Mouse (Mus musculus) right cerebral cortex, postnatal 4 days (tissue): ENCODE data around the gene Mllt3.

Experiments
- DNase-seq: peaks from one replicate; pipeline ENCODE4 v3.0.0-alpha.2; 2022

The Mllt3 gene

DNA sequence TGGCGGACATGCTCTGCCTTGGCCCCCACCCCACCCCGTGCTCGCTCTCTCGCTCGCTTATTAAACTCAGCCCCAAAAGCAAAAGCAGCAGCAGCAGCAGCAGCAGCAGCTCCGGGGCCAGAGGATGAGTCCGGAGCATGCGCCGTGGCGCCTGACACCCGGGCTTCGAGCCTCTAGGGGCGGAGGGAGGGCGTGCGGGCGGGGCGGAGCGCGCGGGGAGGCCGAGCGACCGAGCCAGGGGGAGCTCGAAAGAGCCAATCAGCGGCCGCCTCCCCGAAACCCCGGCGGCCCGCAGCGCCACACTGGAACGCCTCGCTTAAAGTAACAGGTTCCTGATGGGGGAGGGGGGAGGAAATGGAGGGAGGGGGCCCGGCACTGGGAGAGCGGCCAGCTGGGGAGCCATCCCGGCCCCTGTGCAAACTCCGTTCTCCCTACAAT lies at the start of gene Mllt3:
Gene Mllt3, minus strand, starts transcription at position 149 of the 438 bp plus-strand sequence.
- peak; percentile 94 for DNase-seq

DNA sequence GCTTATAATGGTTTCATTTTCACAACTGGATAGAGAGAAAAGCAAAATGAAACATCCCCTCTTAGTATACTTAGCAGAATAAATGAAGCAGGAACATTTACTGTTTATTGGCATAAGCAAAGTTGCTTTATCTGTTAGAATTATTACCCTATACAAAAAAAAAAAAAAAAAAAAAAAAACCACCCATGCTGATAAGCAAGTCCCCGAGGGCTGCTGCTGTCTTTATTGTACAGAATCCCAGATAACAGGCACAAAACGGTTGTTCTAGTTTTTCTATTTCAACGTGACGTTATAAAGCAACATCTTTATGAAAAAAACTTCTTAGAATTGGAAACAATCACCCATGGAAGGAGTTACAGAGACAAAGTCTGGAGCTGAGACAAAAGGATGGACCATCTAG lies 49.2 kb upstream of the Mllt3 start:
- no peak for DNase-seq

DNA sequence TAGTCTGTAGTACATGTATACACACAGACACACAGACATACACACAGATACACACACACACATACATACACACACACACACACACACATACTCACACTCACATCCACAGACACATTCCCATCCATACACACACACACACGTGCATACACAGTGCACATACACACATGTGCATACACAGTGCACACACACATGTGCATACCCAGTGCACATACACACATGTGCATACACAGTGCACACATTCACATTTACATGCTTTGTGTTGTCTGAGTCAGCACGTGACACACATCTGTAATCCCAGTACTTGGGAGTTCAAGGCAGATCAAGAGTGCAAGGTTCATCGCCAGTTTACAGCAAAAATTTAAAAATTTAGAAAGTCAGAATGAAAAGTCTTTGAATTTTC lies 48.7 kb upstream of the Mllt3 start:
- DNase-seq: no peak

DNA sequence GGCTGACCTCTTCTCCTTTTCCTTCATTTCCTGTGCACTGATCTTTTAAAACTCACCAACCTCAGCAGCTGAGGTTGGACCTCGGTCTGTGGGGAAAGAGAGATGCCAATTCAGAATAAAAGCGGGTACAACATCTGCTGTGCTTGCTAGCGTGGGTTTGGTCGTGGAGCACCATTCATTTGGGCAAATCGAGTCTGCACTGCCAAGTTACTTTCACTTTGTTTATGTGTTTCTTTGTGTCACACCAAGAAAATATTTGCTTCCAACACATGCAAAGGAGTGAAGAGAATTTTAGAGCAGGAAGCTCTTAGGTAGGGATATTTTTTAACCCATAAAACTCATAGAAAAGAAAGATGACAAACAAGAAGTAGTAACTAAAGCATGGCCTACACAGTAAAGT lies 48.3 kb upstream of the Mllt3 start:
- DNase-seq: no peak

DNA sequence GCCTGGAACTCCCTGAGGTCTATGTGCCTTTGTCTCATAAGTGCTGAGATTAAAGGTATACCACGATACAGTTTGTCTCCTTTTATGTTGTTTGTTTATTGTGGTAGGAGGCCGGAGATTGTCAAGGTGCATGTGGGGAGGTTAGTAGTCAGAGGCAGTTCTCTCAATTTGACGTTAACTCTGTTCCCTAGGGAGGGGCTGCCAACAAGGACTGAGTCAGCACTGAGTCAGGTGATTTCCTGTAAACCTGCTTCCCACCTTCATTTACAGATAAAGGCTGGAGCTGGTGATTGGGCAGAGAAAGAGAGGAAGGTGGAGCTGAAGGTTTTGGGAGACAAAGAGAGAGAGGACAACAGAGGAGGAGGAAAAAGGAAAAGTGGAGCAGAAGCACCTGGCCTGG lies 45.8 kb upstream of the Mllt3 start:
- DNase-seq: no peak

GRCm38 (mm10) chr4:88075388-88075787 lies 42.2 kb upstream of the Mllt3 start:
- DNase-seq: no peak

DNA sequence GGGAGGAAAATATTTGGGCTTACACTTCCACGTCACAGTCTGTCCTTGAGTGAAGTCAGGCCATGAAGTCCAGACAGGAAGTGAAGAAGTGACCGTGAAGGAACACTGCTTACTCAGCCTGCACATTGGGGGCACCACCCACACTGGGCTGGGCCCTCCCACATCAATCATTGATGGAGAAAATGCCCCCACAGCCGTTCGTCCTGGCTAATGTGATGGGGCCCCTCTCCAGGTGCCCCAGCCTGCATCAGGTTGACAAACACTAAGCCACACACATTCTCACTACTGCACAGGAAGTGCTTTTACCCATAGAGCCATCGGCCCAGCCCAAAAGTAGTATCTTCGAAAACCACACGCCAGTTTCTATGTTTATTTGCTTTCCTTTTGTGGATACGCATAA lies 13.1 kb upstream of the Mllt3 start:
- no peak for DNase-seq

DNA sequence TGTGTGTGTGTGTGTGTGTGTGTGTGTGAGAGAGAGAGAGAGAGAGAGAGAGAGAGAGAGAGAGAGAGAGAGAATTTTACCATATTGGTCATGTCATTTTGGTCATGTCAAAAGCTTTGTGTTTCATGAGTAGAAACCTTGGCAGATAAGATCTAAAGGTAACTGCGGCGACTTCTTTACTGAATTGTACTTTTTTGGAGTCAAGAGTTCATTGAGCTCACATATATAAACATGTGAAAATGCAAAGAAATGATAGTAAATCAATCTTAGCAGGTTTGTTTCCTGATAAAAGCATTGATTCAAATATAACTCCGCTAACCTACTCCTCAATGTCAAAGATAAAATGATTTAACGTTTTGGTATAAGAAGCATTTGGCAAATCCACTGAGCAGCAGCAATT lies 12.0 kb upstream of the Mllt3 start:
- DNase-seq: no peak

DNA sequence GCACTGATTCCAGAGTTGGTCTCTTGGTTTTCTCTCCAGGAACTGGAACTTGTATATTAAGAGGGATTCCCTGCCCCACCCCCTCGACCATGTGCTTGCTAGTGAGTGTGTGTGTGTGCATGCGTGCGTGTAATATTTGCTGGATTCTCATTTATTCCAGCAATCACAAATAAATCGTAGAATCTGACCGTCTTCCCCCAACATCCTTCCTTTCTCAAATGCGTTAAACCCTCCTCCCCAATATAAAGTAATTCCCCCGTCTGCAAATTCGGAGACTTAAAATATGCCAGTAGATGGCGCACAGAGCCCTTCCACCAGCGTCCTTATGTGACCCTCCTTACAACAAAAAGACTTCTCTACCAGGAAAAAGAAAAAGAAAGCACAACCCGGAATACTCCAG lies 2.2 kb upstream of the Mllt3 start:
- DNase-seq: peak; percentile 29

DNA sequence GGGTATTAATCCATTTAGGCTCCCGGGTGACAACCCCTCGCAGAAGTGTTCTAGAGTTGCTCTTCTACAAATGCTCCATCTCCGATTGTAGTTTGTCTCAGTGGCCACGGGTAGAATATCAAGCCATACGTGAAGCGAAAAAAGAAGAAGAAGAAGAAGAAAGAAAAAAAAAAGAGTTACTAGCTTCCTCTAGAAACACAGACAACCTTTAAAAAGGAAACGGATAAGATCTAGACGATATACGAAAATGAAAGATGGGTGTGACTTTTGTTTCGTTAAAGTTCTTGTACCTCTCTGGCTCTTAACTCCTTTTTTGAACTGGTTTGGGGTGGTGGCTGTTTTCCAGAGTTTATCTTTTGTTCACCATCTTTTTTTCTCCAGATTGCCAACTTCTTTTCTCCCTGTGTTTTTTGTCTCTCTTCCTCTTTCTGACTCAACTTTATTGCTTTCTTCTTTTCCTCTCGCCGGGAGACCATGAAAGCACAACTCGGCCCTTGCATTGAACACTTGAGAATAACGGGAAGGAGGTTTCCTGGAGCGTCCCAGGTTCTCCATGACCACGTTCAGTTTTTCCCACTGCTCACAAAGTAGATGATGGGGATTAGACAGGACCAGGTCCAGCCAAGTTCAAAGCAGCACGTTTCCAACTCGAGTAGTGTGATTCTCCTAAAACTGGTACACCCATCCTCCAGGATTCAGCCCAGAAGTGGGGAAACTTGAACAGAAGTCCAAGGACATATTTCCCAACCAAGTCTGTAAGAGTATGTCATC lies 1.4 kb upstream of the Mllt3 start:
- no peak for DNase-seq

DNA sequence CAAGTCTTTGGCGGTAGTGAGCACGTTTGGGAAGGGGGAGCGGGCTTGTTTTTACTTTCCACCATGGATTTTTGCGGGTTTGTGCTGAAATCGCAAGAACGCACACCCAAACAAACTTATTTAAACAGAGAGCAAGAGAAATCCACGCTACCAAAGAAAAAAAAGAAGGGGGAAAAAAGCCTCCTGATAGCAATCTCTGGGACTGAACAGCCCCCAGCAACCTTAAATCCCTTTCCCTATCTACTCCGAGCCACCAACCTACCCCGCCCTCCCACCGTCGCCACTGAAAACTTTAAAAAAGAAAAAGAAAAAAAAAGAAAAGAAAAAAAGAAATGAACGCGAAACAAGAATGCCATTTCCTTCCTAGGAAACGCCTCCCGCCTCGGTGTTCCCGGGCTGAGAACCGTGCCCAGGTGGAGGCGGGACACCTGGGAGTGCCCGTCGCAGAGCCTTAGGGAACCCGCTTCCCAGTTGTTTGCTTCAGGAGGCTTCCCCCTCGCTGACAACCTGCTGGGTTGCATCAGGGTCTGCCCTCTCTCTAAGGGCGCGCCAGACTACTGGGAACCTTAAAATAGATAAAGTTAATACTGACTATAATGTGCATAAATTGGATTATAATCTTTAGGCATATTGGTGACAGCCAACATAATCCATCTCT lies 694 bp upstream of the Mllt3 start:
- DNase-seq: no peak

GRCm38 (mm10) chr4:88032151-88033098 lies 739 bp downstream of the Mllt3 start:
- peak; percentile 65 for DNase-seq

- peak; percentile 58 for DNase-seq
Measured at GRCm38 (mm10) chr4:88031211-88032150, 1.7 kb downstream of the Mllt3 start.

DNA sequence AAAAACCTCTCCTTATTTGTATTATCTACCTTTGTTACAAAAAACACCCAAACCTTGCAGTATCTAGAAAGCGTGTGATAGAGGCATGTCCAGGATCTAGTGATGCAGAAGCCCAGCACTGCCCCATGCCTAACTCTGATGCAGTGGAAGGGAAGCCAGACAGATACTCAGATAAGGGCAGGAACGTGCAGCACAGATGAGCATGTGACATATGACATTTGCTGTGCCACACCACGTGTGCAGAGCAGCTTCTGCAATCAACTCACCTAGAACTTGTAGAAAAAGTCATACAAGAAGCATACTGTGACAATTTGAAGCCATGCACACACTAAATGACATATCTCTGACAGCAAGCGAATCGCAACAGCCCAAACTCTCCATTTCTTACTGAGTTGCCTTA lies 9.6 kb downstream of the Mllt3 start:
- DNase-seq: no peak

- DNase-seq: no peak
Measured at GRCm38 (mm10) chr4:88022623-88023022, 10.5 kb downstream of the Mllt3 start.

DNA sequence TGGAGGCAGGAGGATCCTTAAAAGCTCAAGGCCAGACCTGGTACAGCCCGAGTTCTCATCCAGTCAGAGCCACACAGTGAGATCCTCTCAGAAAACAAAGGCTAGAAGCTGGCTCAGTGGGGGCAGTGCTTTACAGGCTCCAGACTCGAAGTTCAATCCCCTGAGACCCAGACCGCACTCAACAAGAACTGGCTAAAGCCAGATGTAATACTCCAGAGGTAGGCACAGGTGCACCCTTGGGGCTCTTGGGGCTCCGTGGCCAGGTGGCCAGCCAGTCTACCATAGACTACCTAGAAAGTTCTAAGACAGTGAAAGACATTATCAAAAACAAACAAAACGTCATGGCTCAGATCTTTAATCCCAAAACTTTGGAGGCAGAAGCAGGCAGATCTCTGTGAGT lies 12.7 kb downstream of the Mllt3 start:
- DNase-seq: no peak

DNA sequence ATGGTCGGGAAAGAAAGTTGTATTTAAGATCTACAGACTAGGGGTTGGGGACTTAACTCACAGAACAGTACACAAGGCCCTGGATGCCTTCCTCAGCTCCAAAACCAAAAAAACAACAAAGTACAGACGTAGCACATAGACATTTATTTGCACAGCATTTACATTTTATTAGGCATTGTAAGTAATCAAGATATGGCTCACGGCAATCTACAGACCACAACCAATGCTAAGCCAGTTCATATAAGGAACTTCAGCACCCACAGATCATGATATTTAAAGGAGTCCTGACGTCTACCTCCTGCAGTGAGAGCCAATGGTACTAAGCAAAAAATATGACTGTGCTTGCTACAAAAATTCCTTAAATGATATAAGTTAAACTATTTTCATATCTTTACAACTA lies 13.5 kb downstream of the Mllt3 start:
- no peak for DNase-seq

DNA sequence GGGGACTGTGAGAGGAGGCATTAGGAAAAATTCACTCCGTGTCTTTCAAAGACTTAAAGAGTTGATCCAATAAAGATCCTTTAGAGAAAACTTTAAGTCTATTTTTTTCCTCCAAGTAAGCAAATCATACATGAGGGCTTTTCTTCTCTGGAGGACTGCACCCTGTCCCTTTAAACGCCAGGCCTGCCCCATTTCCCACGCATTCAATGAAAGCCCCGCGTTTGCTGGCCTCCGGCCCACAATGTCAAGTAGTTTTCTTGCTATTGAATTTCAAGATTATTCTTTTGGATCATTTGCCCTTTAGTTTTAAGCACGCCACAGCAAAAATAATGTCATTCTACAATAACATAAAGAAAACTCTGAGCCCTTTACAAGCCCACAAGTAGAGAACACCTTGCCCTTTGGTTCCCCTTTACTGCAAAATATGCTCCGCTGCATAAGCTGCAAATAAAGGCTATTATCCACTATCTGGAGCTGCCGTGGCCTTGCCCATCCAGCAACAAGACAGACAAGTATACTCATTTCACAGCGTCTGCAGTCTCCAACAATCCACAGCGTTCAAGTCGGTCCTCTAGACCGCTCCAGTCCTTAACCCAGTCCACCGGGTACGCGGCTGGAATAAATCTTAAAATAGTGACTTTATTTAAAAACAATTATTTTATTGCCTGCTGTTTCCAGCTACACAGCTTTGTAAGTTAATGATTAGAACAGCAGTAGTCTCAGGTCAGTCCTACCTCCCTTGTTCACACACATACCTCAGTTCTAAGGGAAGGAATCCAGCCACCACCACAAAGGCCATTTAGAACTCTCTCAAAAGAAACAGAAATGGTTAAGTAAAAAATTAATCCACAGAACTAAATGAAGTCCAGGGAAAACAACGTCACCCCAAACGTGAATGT lies 15.5 kb downstream of the Mllt3 start:
- DNase-seq: peak; percentile 36

DNA sequence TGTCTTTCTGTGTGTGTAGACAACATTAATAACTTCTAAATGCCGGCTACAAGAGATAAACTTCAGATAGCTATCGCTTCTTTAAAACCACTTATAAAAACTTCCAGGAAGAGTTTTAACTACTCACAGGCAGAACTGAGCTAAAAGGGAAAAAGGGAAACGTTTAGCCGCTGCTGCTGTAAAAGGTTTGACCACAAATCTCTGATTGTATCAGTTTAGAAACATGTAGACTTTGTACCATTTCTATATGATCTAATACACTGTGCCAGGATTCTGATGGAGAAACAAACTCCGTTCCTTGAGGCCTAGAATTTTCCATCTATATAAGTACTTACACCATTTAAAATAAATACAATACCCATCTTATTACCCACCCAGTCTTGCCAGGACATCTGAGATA lies 17.4 kb downstream of the Mllt3 start:
- DNase-seq: no peak

- DNase-seq: no peak
Measured at GRCm38 (mm10) chr4:88015261-88015660, 17.9 kb downstream of the Mllt3 start.

DNA sequence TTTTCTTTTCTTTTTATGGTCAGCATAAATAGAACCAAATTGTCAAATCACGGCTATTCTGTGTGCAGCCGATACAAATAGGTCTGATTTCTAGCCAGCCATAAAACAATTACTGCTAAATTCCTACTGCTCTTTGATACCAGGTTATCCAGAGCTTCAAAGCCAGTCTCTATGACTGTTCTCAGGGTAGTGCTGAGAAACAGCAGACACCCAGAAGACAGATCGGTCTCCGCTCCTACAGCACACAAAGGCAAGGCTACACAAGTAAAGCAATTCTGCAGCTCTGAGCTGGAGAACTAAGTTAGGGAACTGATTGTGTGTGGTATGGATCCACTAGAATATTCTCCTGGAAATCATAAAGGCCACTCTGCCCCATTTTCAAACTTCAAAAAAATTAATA lies 20.4 kb downstream of the Mllt3 start:
- no peak for DNase-seq
